Mouse (Mus musculus) testis, adult 2 months (tissue): ENCODE measurements around the gene Kdr.

ENCODE experiments used
- CTCF ChIP-seq: fragments of 200-500 bp; IDR thresholded peaks from 2 replicates; pipeline ENCODE4 v1.5.1; 2012; ENCODE audit warnings: low read depth, mild to moderate bottlenecking, inconsistent platforms, low read length, moderate library complexity; ENCODE audit not compliant: control insufficient read depth, insufficient read depth, insufficient replicate concordance
- POLR2A ChIP-seq: fragments of 200-500 bp; IDR thresholded peaks from 2 replicates; pipeline ENCODE4 v1.6.1; 2012; ENCODE audit warnings: low read depth, mild to moderate bottlenecking, inconsistent platforms, low read length, moderate library complexity; ENCODE audit not compliant: control insufficient read depth

DNA sequence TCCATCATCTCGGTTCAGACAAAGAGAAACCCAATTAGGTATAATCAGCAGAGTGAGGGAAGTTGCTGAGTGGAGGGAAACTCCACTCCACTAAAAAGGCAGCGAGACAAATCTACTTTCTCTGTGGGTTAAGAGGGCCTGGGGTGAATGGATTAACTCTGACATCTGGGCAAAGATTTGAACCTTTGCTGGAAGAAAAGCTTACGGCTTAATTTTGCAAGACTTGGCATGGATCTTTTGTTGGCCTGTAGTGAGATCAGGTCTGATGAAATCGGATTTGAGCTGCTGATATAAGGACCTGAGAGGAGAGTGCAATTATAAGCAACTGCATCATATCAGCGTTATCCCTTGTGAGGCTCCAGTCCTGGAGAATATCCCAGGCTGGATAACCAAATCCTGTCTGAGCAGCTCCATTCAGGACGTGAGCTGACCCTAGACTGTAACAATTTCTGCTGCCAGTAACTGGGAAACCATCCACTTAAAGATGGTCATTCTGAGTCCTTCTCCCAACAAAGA is 85.2 kb downstream of the Kdr start:
- TF ChIP-seq POLR2A (no peak), CTCF (no peak)
